Mouse (Mus musculus) midbrain, embryonic 15.5 days (tissue): ENCODE measurements around the gene Rtf2. TPM values are rescaled to one million over a fixed set of nuclear protein-coding genes. Genes with fewer than 3 reads are reported as not detected.

Experiments
- ATAC-seq: fragments of 200-750 bp; cut with Nextera tagmentation; replicated peaks from 2 replicates; pipeline ENCODE4 v1.8.0; 2017; ENCODE audit warnings: moderate TSS enrichment
- H3K27ac ChIP-seq: fragments of 300-500 bp; sonication (generic); 2 replicates; pipeline ENCODE4 v1.5.1; 2015; ENCODE audit warnings: mild to moderate bottlenecking, inconsistent platforms
- H3K27me3 ChIP-seq: fragments of 300-500 bp; sonication (generic); replicated peaks from 2 replicates; pipeline ENCODE4 v1.6.1; 2015; ENCODE audit warnings: inconsistent platforms
- H3K36me3 ChIP-seq: fragments of 300-500 bp; sonication (generic); replicated peaks from 2 replicates; pipeline ENCODE4 v1.6.1; 2015; ENCODE audit warnings: inconsistent platforms
- H3K4me1 ChIP-seq: fragments of 300-500 bp; sonication (generic); 2 replicates; pipeline ENCODE4 v1.6.1; 2015; ENCODE audit warnings: inconsistent platforms
- H3K4me2 ChIP-seq: fragments of 300-500 bp; sonication (generic); 2 replicates; pipeline ENCODE4 v1.6.1; 2015; ENCODE audit warnings: inconsistent platforms, mild to moderate bottlenecking, moderate library complexity
- H3K4me3 ChIP-seq: fragments of 300-500 bp; sonication (generic); 2 replicates; pipeline ENCODE4 v1.5.1; 2015; ENCODE audit warnings: mild to moderate bottlenecking, inconsistent platforms
- H3K9ac ChIP-seq: fragments of 300-500 bp; sonication (generic); 2 replicates; pipeline ENCODE4 v1.6.1; 2015; ENCODE audit warnings: mild to moderate bottlenecking, inconsistent platforms
- H3K9me3 ChIP-seq: fragments of 300-500 bp; sonication (generic); 2 replicates; pipeline ENCODE4 v1.6.1; 2016; ENCODE audit warnings: inconsistent platforms
- WGBS: fragments of 180-500 bp; shearing (Covaris S2); methylation state at CpG from one replicate; pipeline ENCODE4 v1.1.7; 2015; ENCODE audit warnings: mixed read lengths; 5-methylcytosine and 5-hydroxymethylcytosine counted together
- polyA plus RNA-seq: library from polyadenylated mRNA; unstranded; fragments of >200 nt; fragmentation: Nextera tagmentation; extraction: Ambion mirVana; gene quantifications from 2 replicates; pipeline ENCODE4 v1.2.1, GENCODE M21; 2015

Rtf2 gene
- polyA plus RNA-seq, 1 experiment from 2014 or later, result 98.0 TPM

DNA sequence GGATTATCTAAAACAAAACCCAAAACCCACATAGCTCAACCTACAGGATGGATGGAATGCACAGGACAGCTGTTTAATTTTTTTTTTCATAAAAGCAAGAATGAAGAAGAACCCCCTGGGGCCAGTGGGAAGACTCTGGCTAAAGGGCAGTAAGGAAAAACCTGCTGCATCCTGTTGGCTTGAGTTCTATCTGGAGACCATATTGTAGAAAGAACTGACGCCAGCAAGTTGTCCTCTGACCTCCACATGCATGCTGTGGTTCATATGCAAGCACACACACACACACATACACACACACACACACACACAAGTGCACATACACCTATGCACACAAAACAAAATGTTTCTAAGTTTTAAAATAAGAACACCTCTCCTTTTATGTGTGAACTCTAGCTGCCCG lies 29.7 kb upstream of the Rtf2 start:
- Histone ChIP-seq H3K4me3 (no peak overlapping the region), H3K9ac (no peak overlapping the region), H3K9me3 (no peaks in the 10 kb centered on the region), H3K27me3 (no peaks in the 10 kb centered on the region), H3K27ac (no peak overlapping the region), H3K4me1 (no peaks in the 10 kb centered on the region), H3K4me2 (no peak overlapping the region), H3K36me3 (no peaks in the 10 kb centered on the region)
- WGBS, result 89% methylated on average over 2 of the region's 2 CpGs
- ATAC-seq, result no peak

DNA sequence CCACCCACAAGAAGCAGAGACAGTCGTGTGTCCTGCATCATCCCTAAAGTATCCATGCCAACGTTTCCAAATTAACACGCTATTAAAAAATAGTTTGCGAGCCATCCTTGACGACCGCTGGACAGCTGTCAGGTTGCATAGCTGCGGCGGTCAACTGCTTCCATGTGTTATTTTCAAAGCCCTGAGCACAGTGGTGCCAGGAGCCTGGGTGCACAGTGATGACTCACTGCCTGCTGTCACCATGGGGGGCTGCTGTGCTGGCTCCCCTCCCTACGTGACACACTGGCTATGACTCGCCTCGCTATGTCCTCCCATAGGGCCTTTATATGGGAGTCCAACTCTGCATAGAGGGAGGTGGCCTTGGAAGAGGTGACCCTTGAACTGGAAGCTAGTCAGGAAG lies 29.3 kb upstream of the Rtf2 start:
- no peak for ATAC-seq
- no peak overlapping the region for H3K4me2 ChIP-seq
- no peak overlapping the region for H3K27ac ChIP-seq
- H3K9ac ChIP-seq, result no peak overlapping the region
- no peaks in the 10 kb centered on the region for H3K27me3 ChIP-seq
- no peaks in the 10 kb centered on the region for H3K4me1 ChIP-seq
- H3K9me3 ChIP-seq, result no peaks in the 10 kb centered on the region
- no peaks in the 10 kb centered on the region for H3K36me3 ChIP-seq
- WGBS, result 87% methylated on average over 11 of the region's 11 CpGs
- no peak overlapping the region for H3K4me3 ChIP-seq

GRCm38 (mm10) chr2:172412454-172412853 lies 27.9 kb upstream of the Rtf2 start:
- H3K27ac ChIP-seq, result no peak overlapping the region
- H3K9me3 ChIP-seq, result no peaks in the 10 kb centered on the region
- peak overlapping the region; percentile 26; the same call in 1 of the 2 replicates for H3K4me2 ChIP-seq
- no peak overlapping the region for H3K9ac ChIP-seq
- no peak for ATAC-seq
- no peak overlapping the region for H3K4me3 ChIP-seq
- no peaks in the 10 kb centered on the region for H3K4me1 ChIP-seq
- H3K27me3 ChIP-seq, result no peaks in the 10 kb centered on the region
- 6% methylated on average over 9 of the region's 9 CpGs for WGBS
- no peaks in the 10 kb centered on the region for H3K36me3 ChIP-seq

DNA sequence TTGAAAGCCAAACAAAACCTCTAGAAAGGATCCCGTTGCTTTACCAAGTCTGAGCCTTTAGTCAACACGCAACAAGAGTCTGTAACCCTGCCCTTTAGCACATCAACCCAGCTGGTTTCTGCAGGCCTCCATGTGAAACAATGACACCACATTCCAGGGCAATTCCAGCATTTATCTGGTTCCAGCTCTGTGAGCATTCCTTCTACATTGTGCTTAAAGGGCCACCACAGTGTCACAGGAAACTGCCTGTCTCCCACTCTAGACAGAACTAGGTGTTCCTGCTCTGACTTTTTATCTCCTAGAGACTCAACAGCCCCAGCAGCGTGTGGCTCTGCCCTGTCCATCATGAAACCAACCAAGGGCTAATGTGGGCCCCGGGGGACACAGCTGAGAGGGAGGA lies 27.1 kb upstream of the Rtf2 start:
- WGBS, result 26% methylated on average over 4 of the region's 4 CpGs
- Histone ChIP-seq H3K4me2 (no peak overlapping the region), H3K27ac (no peak overlapping the region), H3K9ac (no peak overlapping the region), H3K27me3 (no peaks in the 10 kb centered on the region), H3K36me3 (no peaks in the 10 kb centered on the region), H3K4me1 (no peaks in the 10 kb centered on the region), H3K9me3 (no peaks in the 10 kb centered on the region), H3K4me3 (no peak overlapping the region)
- ATAC-seq, result no peak

GRCm38 (mm10) chr2:172413894-172414293 lies 26.5 kb upstream of the Rtf2 start:
- ATAC-seq, result no peak
- Histone ChIP-seq H3K4me1 (no peaks in the 10 kb centered on the region), H3K27me3 (no peaks in the 10 kb centered on the region), H3K27ac (no peak overlapping the region), H3K4me2 (no peak overlapping the region), H3K9me3 (no peaks in the 10 kb centered on the region), H3K4me3 (no peak overlapping the region), H3K9ac (no peak overlapping the region), H3K36me3 (no peaks in the 10 kb centered on the region)
- 58% methylated on average over 5 of the region's 5 CpGs for WGBS

DNA sequence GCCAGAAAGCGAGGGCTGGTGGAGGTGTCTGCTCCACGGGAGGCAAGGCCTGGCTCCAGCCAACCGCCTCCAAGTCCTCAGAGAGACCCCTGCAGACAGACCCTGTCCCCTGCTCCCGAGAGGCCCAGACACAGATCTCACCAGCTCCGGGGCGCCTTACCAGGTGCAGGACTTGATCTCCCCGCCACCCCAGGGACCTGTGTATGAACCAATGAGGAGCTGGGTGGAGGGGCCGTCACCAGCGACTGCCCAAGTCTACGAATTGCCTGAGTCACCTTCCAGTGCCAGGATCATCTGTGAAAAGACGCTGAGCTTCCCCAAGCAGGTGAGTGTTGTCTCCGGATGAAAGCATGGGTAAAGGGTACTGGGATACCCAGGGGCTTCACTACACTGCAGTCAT lies 24.1 kb upstream of the Rtf2 start:
- H3K9ac ChIP-seq, result no peak overlapping the region
- ATAC-seq, result no peak
- no peaks in the 10 kb centered on the region for H3K9me3 ChIP-seq
- H3K4me1 ChIP-seq, result no peaks in the 10 kb centered on the region
- no peak overlapping the region for H3K4me3 ChIP-seq
- H3K36me3 ChIP-seq, result no peaks in the 10 kb centered on the region
- no peak overlapping the region for H3K27ac ChIP-seq
- no peak overlapping the region for H3K4me2 ChIP-seq
- H3K27me3 ChIP-seq, result no peaks in the 10 kb centered on the region
- 66% methylated on average over 12 of the region's 12 CpGs for WGBS

DNA sequence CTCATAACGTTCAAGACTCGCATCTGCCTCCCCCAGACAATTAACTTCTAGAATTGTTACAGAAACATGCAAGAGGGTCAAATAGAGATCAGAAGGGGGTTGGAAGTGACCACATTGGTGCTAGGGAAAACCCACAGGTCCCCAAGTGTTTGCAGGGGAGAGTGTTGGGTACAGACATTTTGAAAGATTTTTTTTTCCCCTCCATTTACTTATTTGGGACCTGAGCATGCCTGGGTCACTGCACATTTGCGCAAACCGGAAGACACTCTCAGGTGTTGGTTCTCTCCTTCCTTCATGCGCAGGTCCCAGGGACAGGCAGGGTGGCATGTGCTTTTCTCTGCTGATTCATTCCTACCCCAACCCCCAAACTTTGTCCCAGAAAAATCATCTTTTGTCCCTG lies 23.5 kb upstream of the Rtf2 start:
- 93% methylated on average over 5 of the region's 5 CpGs for WGBS
- H3K36me3 ChIP-seq, result no peaks in the 10 kb centered on the region
- no peak overlapping the region for H3K4me3 ChIP-seq
- no peaks in the 10 kb centered on the region for H3K27me3 ChIP-seq
- H3K27ac ChIP-seq, result no peak overlapping the region
- no peak overlapping the region for H3K9ac ChIP-seq
- no peak for ATAC-seq
- H3K4me1 ChIP-seq, result no peaks in the 10 kb centered on the region
- no peaks in the 10 kb centered on the region for H3K9me3 ChIP-seq
- no peak overlapping the region for H3K4me2 ChIP-seq

- ATAC-seq, result no peak
Observed at GRCm38 (mm10) chr2:172418208-172418607, 22.1 kb upstream of the Rtf2 start.

DNA sequence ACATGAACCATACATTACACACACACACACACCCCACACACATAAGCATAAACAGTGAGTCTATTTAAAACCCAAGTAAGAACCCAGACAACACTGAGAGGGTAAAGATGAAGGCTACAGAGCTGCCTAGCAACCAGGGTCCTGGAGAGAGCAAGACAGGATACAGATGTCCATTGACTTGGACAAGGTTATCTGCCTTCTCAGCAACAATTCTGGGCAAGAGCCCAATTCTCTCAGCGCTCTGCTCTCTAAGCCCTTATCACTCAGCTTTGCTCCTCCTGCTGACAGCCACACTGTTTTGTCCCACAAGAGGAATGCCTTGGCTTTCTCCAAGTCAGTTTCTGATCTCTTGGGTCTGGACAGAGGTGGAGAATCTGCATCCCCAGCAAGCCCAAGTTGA lies 9.7 kb upstream of the Rtf2 start:
- no peak overlapping the region for H3K9ac ChIP-seq
- 81% methylated on average over 1 of the region's 1 CpGs for WGBS
- H3K36me3 ChIP-seq, result no peaks in the 10 kb centered on the region
- no peak overlapping the region for H3K4me3 ChIP-seq
- no peaks in the 10 kb centered on the region; the same call in 1 of the 2 replicates for H3K27me3 ChIP-seq
- H3K4me1 ChIP-seq, result no peaks in the 10 kb centered on the region
- H3K9me3 ChIP-seq, result no peaks in the 10 kb centered on the region
- no peak overlapping the region for H3K27ac ChIP-seq
- no peak for ATAC-seq
- H3K4me2 ChIP-seq, result no peak overlapping the region

More at GRCm38 (mm10) chr2:172418208-172418607, 22.1 kb upstream of the Rtf2 start:
- no peaks in the 10 kb centered on the region for H3K36me3 ChIP-seq
- no peak overlapping the region for H3K4me3 ChIP-seq
- no peak overlapping the region for H3K27ac ChIP-seq
- H3K9ac ChIP-seq, result no peak overlapping the region
- no peaks in the 10 kb centered on the region for H3K9me3 ChIP-seq
- WGBS, result 92% methylated on average over 5 of the region's 5 CpGs
- H3K4me1 ChIP-seq, result no peaks in the 10 kb centered on the region
- H3K27me3 ChIP-seq, result no peaks in the 10 kb centered on the region
- H3K4me2 ChIP-seq, result no peak overlapping the region

- Histone ChIP-seq H3K4me2 (no peak overlapping the region), H3K36me3 (no peaks in the 10 kb centered on the region), H3K9ac (no peak overlapping the region), H3K27ac (no peak overlapping the region), H3K27me3 (no peaks in the 10 kb centered on the region; the same call in 1 of the 2 replicates), H3K4me1 (no peaks in the 10 kb centered on the region), H3K9me3 (no peaks in the 10 kb centered on the region), H3K4me3 (no peak overlapping the region)
- 56% methylated on average over 5 of the region's 5 CpGs for WGBS
- ATAC-seq, result no peak
Observed at GRCm38 (mm10) chr2:172433746-172434145, 6.6 kb upstream of the Rtf2 start.

DNA sequence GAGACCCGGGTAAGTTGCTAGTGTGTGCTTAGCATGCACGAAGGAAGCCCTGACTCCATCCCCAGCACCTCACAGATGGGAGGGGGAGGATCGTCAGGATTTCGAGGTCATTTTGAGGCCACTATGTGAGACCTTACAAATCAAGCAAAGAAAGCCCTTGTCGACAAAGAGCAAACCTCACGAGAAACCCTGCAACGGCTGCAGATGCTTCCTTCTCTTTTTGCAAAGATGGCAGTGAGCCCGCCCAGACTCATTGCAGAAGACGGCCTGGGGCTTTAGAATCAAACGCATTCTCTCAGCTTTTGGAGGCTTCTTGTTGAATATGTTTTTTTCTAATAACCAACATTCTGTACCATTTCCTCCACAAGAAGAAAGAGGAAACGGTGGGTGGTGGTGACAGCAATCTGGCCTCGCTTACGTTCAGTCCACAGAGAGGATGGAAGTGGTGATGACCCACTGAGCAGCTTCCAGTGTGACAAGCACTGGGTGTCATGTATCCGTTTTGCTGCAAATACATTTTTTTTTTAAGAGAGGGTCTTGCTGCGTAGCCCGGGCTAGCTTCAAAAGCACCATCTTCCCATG lies 2.9 kb upstream of the Rtf2 start:
- Histone ChIP-seq H3K36me3 (no peaks in the 10 kb centered on the region), H3K27me3 (no peaks in the 10 kb centered on the region; the same call in 1 of the 2 replicates), H3K4me3 (no peak overlapping the region), H3K4me2 (no peak overlapping the region), H3K4me1 (peaks cover 22% of the 10 kb centered on the region), H3K27ac (no peak overlapping the region), H3K9ac (no peak overlapping the region), H3K9me3 (no peaks in the 10 kb centered on the region)
- WGBS, result 74% methylated on average over 16 of the region's 16 CpGs
- no peak for ATAC-seq

GRCm38 (mm10) chr2:172440640-172441005 lies 267 bp downstream of the Rtf2 start:
- peak overlapping the region; percentile 84 for H3K27ac ChIP-seq
- peaks cover 2% of the 10 kb centered on the region; the same call in 1 of the 2 replicates for H3K36me3 ChIP-seq
- H3K4me2 ChIP-seq, result peak overlapping the region; percentile 63
- H3K4me1 ChIP-seq, result peaks cover 25% of the 10 kb centered on the region
- no peaks in the 10 kb centered on the region for H3K27me3 ChIP-seq
- peak; percentile 79 for ATAC-seq
- peak overlapping the region; percentile 57 for H3K4me3 ChIP-seq
- H3K9ac ChIP-seq, result peak overlapping the region; percentile 47
- no peaks in the 10 kb centered on the region for H3K9me3 ChIP-seq
- WGBS, result under 1% methylated on average over 21 of the region's 21 CpGs

GRCm38 (mm10) chr2:172441176-172441575 lies 820 bp downstream of the Rtf2 start:
- H3K27me3 ChIP-seq, result no peaks in the 10 kb centered on the region
- 37% methylated on average over 6 of the region's 6 CpGs for WGBS

More at GRCm38 (mm10) chr2:172441176-172441575, 820 bp downstream of the Rtf2 start:
- Histone ChIP-seq H3K36me3 (peaks cover 7% of the 10 kb centered on the region; the same call in 1 of the 2 replicates), H3K9me3 (no peaks in the 10 kb centered on the region), H3K4me1 (peaks cover 25% of the 10 kb centered on the region), H3K4me2 (peak overlapping the region; percentile 63), H3K27ac (no peak overlapping the region), H3K4me3 (peak overlapping the region; percentile 57), H3K9ac (no peak overlapping the region)
- no peak for ATAC-seq
